Mouse (Mus musculus): ENCODE data around the gene Plcb1. TPM values are rescaled to one million over a fixed set of nuclear protein-coding genes. Genes with fewer than 3 reads are reported as not detected.

The Plcb1 gene
- polyA plus RNA-seq (2017; shearing (Covaris generic)) = not detected

DNA sequence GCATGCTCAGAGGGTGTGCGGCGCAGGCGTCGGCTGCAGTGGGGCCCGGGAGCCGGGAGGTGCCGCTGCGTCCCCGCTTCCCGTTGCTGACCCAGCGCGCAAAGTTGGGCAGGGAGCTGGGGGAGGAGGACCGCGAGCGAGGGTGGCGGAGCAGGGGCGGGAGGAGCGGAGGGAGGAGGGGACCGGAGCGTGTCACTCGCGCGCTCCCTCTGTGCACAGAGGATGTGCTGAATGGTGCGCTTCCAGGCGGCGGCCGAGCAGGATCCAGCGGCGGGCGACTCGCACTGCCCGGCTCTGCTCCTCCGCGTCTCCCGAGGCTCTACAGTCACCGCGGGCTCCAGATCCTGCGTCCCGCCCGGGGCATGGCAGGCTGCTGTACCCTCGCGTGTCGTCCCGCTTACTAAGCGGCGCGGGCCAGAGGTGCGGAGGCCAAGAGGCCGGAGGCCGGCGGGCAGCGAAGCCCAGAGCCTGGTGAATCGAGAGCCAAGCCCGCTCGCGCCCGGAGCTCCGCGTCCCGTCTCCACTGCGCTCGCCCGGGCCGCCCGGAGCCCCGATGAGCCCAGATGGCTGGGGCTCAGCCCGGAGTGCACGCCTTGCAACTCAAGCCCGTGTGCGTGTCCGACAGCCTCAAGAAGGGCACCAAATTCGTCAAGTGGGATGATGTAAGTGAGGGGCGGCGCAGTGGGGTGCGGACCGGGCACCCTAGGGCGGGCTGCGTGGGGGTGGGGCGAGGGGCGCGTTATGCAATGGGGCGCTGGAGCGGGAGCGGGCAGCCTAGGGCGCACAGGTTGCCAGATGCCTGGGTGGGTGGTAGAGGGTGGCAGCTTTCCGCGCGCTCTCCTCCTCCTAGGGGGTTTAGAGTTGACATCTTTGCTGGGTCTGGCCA, at the start of gene Plcb1:
Gene Plcb1 (plus strand): TSS at position 98 of the 886 bp plus-strand sequence.

Other genes with a start within 250 kb of the Plcb1 start
- gene Hao1, start 231.7 kb upstream of the Plcb1 start, polyA plus RNA-seq (2017; shearing (Covaris generic)) = 0.08 TPM
- gene Tmx4, start 141.9 kb upstream of the Plcb1 start, polyA plus RNA-seq (2017; shearing (Covaris generic)) = 21.4 TPM